Mouse (Mus musculus) small intestine, adult 2 months (tissue): ENCODE results near the gene Gm44790.

Source experiments
- CTCF ChIP-seq: fragments of 200-500 bp; IDR thresholded peaks from 2 replicates; pipeline ENCODE4 v1.5.1; 2012; ENCODE audit warnings: low read depth, mild to moderate bottlenecking, control low read depth, inconsistent platforms, low read length, moderate library complexity, mixed read lengths; ENCODE audit not compliant: insufficient replicate concordance, insufficient read length; ENCODE audit errors: extremely low read depth
- POLR2A ChIP-seq: fragments of 200-500 bp; IDR thresholded peaks from 2 replicates; pipeline ENCODE4 v1.6.1; 2012; ENCODE audit warnings: low read depth, mild to moderate bottlenecking, control low read depth, inconsistent platforms, low read length, moderate library complexity

DNA sequence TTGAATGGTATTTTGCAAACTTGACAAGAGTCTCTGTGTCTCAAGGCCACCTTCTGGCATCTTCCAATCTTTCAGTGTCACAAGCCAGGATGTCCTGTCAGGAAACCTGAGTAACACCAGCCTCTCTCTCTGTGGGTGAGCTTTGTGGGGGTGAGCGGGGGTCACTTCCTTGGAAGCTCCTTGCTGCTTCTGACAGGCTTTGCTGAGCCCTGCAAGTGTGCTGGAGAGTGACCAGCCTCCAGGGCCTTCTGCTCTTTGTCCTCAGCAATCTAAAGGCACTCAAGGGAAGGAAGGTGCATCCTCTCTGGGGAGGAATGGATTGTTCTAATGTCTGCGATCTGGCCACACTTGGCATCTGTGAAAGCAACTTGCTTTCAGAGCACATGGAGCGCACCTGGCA, 52.9 kb downstream of the Gm44790 start:
- TF ChIP-seq CTCF (no peak), POLR2A (no peak)
